16 mouse cellular contexts compared by ENCODE assay signal in the genomic region with DNA sequence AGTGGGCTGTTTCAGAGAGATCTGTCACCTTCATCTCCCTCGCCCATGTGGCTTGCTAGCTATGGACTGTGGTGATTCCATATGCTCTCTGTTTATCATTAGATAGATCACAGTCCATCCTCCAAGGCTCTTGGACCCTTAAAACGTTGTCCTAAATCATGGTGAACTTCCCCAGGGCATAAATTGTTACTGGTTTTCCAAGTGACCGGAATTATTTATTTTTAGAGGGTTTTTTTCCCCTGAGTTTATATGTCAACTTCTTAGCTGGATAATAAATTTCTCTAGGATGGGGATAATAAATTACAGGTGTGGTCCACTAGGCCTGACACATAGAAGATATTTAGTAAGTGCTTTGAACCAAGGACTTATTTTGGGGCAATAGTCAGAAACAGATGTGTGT.
"Had no signal": no experiment of that assay in that cellular context is flagged by ENCODE, and none has a peak within 500 bp of the region (broad histone marks: within the 10 kb centered on the region; RNA-seq: fewer than 3 reads in every experiment).

No protein-coding gene starts in this region.

- H3K4me3 ChIP-seq: neural tube, embryonic 13.5 days; neural tube, embryonic 15.5 days; stomach, embryonic 15.5 days had no signal

- H3K27ac ChIP-seq: neural tube, embryonic 13.5 days; neural tube, embryonic 15.5 days; stomach, embryonic 15.5 days; stomach, postnatal 0 days had no signal

- DNase-seq: retina, postnatal 1 day; right cerebral cortex, adult 18-20 months; right cerebral cortex, postnatal 14 days; right cerebral cortex, postnatal 25 days; right cerebral cortex, postnatal 4 days; spleen, adult 18-20 months; thymus, adult 18-20 months; thymus, adult 2 months; thymus, postnatal 14 days; thymus, postnatal 25 days; thymus, postnatal 36 days; thymus, postnatal 4 days had no signal

- H3K9me3 ChIP-seq: neural tube, embryonic 13.5 days; neural tube, embryonic 15.5 days; stomach, embryonic 15.5 days had no signal

- H3K36me3 ChIP-seq: neural tube, embryonic 13.5 days; neural tube, embryonic 15.5 days; stomach, embryonic 15.5 days had no signal

- H3K4me1 ChIP-seq: neural tube, embryonic 15.5 days; stomach, embryonic 15.5 days had no signal

- H3K4me2 ChIP-seq: neural tube, embryonic 13.5 days; neural tube, embryonic 15.5 days; stomach, embryonic 15.5 days had no signal

- H3K27me3 ChIP-seq: neural tube, embryonic 13.5 days; neural tube, embryonic 15.5 days; stomach, embryonic 15.5 days had no signal

- H3K9ac ChIP-seq: neural tube, embryonic 13.5 days; neural tube, embryonic 15.5 days; stomach, embryonic 15.5 days had no signal
